Mouse (Mus musculus) MEL (cell line): ENCODE data around the gene Gm10271.

ENCODE experiments used
- CTCF ChIP-seq, 3 experiments: IDR thresholded peaks in 2 of 3; conservative IDR thresholded peaks in 1 of 3; 2 replicates each; pipeline ENCODE4 v1.5.1; 2011 to 2012; ENCODE audit warnings: low read length in 3 of 3, low read depth in 2 of 3, mild to moderate bottlenecking in 2 of 3, improper control_type of control experiment in 1 of 3, inconsistent platforms in 1 of 3, mixed read lengths in 1 of 3, moderate library complexity in 1 of 3; ENCODE audit not compliant: control insufficient read depth in 1 of 3, insufficient read depth in 1 of 3, poor library complexity in 1 of 3, severe bottlenecking in 1 of 3
- EP300 ChIP-seq, 2 experiments: IDR thresholded peaks; 2 replicates each; pipeline ENCODE4 v1.6.1; 2011; ENCODE audit warnings: improper control_type of control experiment in 2 of 2, low read length in 2 of 2, low read depth in 1 of 2, mild to moderate bottlenecking in 1 of 2
- JUND ChIP-seq: IDR thresholded peaks from 2 replicates; pipeline ENCODE4 v1.6.1; 2011; ENCODE audit warnings: low read depth, mild to moderate bottlenecking, improper control_type of control experiment, low read length
- POLR2A ChIP-seq, 2 experiments: IDR thresholded peaks; 2 replicates each; pipeline ENCODE4 v1.6.1; 2011 to 2012; ENCODE audit warnings: low read length in 2 of 2, mild to moderate bottlenecking in 2 of 2, control low read depth in 1 of 2, improper control_type of control experiment in 1 of 2, low read depth in 1 of 2, moderate library complexity in 1 of 2; ENCODE audit not compliant: control insufficient read depth in 1 of 2, insufficient read depth in 1 of 2, poor library complexity in 1 of 2

GRCm38 (mm10) chr10:116996236-116996600, 23.8 kb upstream of the Gm10271 start:
- no peak for TF ChIP-seq CTCF (IDR thresholded peaks at IDR 0.05 in 2 of 3, conservative IDR thresholded peaks at IDR 0.05 in 1 of 3; ENCODE audit: control insufficient read depth in 1 of 3, insufficient read depth in 1 of 3, low read depth in 2 of 3, low read length in 3 of 3, poor library complexity in 1 of 3, severe bottlenecking in 1 of 3)
- no peak for TF ChIP-seq POLR2A (IDR thresholded peaks at IDR 0.05; ENCODE audit: control insufficient read depth in 1 of 2, insufficient read depth in 1 of 2, low read depth in 1 of 2, low read length in 2 of 2, poor library complexity in 1 of 2)
- no peak for TF ChIP-seq EP300 (IDR thresholded peaks at IDR 0.05; ENCODE audit: low read depth in 1 of 2, low read length in 2 of 2)
- TF ChIP-seq JUND, result no peak
